Mouse (Mus musculus) liver, embryonic 16.5 days (tissue): ENCODE measurements around the gene Rnf17. TPM values are rescaled to one million over a fixed set of nuclear protein-coding genes. Genes with fewer than 3 reads are reported as not detected.

Source experiments
- ATAC-seq: fragments of 200-750 bp; cut with Nextera tagmentation; 2 replicates; pipeline ENCODE4 v1.8.0; 2017; ENCODE audit warnings: low read depth, mild to moderate bottlenecking, moderate number of reproducible peaks, moderate library complexity
- H3K27ac ChIP-seq: fragments of 300-500 bp; sonication (generic); 2 replicates; pipeline ENCODE4 v1.5.1; 2014; ENCODE audit warnings: mild to moderate bottlenecking, low read length
- H3K27me3 ChIP-seq: fragments of 300-500 bp; sonication (generic); 2 replicates; pipeline ENCODE4 v1.6.1; 2014; ENCODE audit warnings: low read depth, low read length, mixed read lengths; ENCODE audit not compliant: control insufficient read depth, insufficient read depth
- H3K36me3 ChIP-seq: fragments of 300-500 bp; sonication (generic); 2 replicates; pipeline ENCODE4 v1.6.1; 2014; ENCODE audit warnings: mild to moderate bottlenecking; ENCODE audit not compliant: control insufficient read depth, insufficient read depth
- H3K4me1 ChIP-seq: fragments of 300-500 bp; sonication (generic); 2 replicates; pipeline ENCODE4 v1.6.1; 2014; ENCODE audit warnings: low read depth, low read length, mixed read lengths; ENCODE audit not compliant: control insufficient read depth
- H3K4me2 ChIP-seq: fragments of 300-500 bp; sonication (generic); 2 replicates; pipeline ENCODE4 v1.6.1; 2014; ENCODE audit warnings: low read depth, low read length, mixed read lengths
- H3K4me3 ChIP-seq: fragments of 300-500 bp; sonication (generic); 2 replicates; pipeline ENCODE4 v1.5.1; 2014; ENCODE audit warnings: low read depth, mild to moderate bottlenecking, low read length
- H3K9ac ChIP-seq: fragments of 300-500 bp; sonication (generic); 2 replicates; pipeline ENCODE4 v1.6.1; 2014; ENCODE audit warnings: low read depth, low read length
- H3K9me3 ChIP-seq: fragments of 300-500 bp; sonication (generic); replicated peaks from 2 replicates; pipeline ENCODE4 v1.6.1; 2016; ENCODE audit warnings: low read length; ENCODE audit not compliant: control insufficient read depth
- WGBS: fragments of 180-500 bp; shearing (Covaris S2); extraction: QIAGEN DNeasy Blood & Tissue Kit; methylation state at CpG from one replicate; pipeline ENCODE4 v1.1.7; 2014; ENCODE audit not compliant: insufficient replicate concordance; 5-methylcytosine and 5-hydroxymethylcytosine counted together
- polyA plus RNA-seq: library from polyadenylated mRNA; unstranded; fragments of >200 nt; fragmentation: Nextera tagmentation; extraction: Ambion mirVana; gene quantifications from 2 replicates; pipeline ENCODE4 v1.2.1, GENCODE M21; 2015

Gene Rnf17
- polyA plus RNA-seq, 1 experiment from 2014 or later = 0.57 TPM

DNA sequence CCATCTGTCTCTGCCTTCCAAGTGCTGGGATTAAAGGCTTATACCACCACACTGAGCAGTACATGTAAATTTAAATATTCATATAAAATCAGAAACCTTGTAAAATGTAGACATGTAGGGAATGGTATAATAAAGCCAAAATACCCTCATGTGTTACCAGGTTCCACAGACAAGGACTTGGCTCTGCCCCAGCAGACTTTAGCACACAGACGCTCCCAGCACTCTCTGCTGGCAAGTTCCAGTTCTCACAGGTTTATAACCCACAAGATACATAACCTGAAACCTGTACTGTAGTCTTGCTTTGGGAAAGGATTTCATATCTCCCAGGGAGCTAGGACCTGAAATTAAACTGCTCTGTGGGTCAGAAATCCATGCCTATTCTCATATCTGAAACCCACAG, 142.6 kb downstream of the Rnf17 start:
- Histone ChIP-seq H3K27ac (no peak overlapping the region), H3K4me1 (no peaks in the 10 kb centered on the region), H3K27me3 (no peaks in the 10 kb centered on the region), H3K36me3 (no peaks in the 10 kb centered on the region; the same call in 1 of the 2 replicates), H3K4me3 (no peak overlapping the region), H3K4me2 (no peak overlapping the region), H3K9me3 (no peaks in the 10 kb centered on the region), H3K9ac (no peak overlapping the region)
- no peak for ATAC-seq
- WGBS = 79% methylated on average over 1 of the region's 1 CpGs

DNA sequence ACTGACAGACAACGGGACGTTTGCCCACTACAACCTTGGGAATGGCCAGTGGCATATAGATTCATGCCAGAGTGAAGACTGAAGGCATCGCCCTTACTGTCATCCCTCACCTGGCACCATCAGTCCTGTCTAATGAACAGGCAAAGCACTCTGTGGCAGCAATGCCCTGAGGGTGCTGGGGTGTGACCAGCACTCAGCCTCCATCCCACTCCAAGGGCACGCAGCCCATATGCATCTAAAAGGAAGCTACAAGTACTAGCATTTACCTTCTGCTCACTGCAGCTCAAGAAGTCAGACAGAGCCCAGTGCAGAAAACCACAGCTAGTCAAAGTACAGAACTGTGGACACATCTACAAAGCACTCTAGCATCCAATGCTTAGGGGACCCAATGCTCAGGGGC, 143.1 kb downstream of the Rnf17 start:
- no peaks in the 10 kb centered on the region; the same call in 1 of the 2 replicates for H3K36me3 ChIP-seq
- no peaks in the 10 kb centered on the region for H3K27me3 ChIP-seq
- no peak overlapping the region for H3K4me3 ChIP-seq
- H3K4me2 ChIP-seq = no peak overlapping the region
- no peak for ATAC-seq
- no peak overlapping the region for H3K9ac ChIP-seq
- no peaks in the 10 kb centered on the region for H3K9me3 ChIP-seq
- H3K4me1 ChIP-seq = no peaks in the 10 kb centered on the region
- 79% methylated on average over 4 of the region's 4 CpGs for WGBS
- H3K27ac ChIP-seq = no peak overlapping the region

DNA sequence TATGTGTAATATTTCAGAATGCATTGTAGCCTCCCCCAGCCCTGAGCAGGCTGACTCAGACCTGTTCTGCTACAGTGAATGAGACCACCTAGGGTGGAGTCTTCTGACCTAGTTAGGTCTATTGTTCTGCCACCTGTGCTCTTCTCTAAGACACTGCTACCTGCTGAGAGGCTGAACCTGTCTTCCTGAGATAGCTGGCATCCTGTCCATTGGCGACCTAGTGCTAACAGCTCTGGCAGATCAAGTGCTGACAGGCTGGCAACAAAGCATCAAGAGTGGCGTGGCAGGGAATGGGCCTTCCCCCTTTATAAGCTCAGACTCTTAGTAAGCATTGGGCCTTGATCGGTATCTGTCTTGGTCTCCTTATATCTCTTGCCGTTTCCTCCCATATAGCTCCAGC, 148.6 kb downstream of the Rnf17 start:
- WGBS = 71% methylated on average over 4 of the region's 4 CpGs
- no peaks in the 10 kb centered on the region; the same call in 1 of the 2 replicates for H3K36me3 ChIP-seq
- no peak overlapping the region for H3K27ac ChIP-seq
- ATAC-seq = no peak
- no peak overlapping the region for H3K4me3 ChIP-seq
- H3K9me3 ChIP-seq = no peaks in the 10 kb centered on the region
- H3K27me3 ChIP-seq = no peaks in the 10 kb centered on the region
- H3K4me1 ChIP-seq = no peaks in the 10 kb centered on the region
- H3K9ac ChIP-seq = no peak overlapping the region
- no peak overlapping the region for H3K4me2 ChIP-seq

DNA sequence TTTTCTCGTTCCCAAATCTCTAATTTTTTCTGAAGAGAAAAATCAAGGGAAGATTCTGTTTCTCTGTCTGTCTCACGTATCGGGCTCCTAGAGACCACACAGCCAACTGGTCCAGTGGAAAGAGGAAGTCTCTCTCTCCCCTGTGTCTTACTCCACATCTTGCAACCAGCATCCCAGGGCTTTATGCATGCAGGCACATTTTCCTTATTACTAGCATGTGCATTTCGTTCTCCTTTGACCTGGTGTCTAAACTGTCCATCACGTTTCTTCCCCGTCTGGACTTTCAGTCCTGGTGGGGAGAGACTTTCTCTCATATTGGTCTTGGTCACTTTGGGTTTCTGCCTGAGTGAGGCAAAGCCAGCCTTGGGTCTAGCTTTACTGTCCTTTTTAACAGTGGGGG, 150.5 kb downstream of the Rnf17 start:
- no peak overlapping the region for H3K4me3 ChIP-seq
- 68% methylated on average over 6 of the region's 6 CpGs for WGBS
- no peaks in the 10 kb centered on the region; the same call in 1 of the 2 replicates for H3K36me3 ChIP-seq
- H3K4me1 ChIP-seq = no peaks in the 10 kb centered on the region
- no peak for ATAC-seq
- no peaks in the 10 kb centered on the region for H3K9me3 ChIP-seq
- no peaks in the 10 kb centered on the region for H3K27me3 ChIP-seq
- no peak overlapping the region for H3K4me2 ChIP-seq
- H3K9ac ChIP-seq = no peak overlapping the region
- no peak overlapping the region for H3K27ac ChIP-seq

DNA sequence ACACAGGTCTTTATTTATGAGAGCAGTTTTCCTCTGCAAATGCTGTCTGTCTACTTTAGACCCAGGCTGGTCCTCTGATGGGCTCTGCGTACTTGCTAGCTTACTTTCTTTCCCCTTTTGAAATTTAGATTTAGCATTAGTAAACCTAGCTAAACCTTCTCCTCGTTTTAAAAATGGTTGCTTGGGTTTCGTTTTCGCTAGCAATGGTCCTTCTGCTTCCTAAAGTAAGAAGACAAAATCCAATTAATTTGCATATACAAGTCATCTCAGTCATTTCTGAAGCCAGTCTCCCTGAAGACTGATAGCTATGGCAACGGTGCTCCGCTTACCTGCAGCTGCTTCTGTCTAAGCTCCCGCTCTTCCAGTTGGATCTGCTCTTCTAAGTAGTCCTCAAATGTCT, 150.9 kb downstream of the Rnf17 start:
- H3K4me3 ChIP-seq = no peak overlapping the region
- H3K9me3 ChIP-seq = no peaks in the 10 kb centered on the region
- ATAC-seq = no peak
- no peaks in the 10 kb centered on the region for H3K4me1 ChIP-seq
- H3K27ac ChIP-seq = no peak overlapping the region
- H3K36me3 ChIP-seq = peaks cover 2% of the 10 kb centered on the region
- H3K27me3 ChIP-seq = no peaks in the 10 kb centered on the region
- WGBS = 77% methylated on average over 7 of the region's 7 CpGs
- H3K9ac ChIP-seq = no peak overlapping the region
- H3K4me2 ChIP-seq = no peak overlapping the region

DNA sequence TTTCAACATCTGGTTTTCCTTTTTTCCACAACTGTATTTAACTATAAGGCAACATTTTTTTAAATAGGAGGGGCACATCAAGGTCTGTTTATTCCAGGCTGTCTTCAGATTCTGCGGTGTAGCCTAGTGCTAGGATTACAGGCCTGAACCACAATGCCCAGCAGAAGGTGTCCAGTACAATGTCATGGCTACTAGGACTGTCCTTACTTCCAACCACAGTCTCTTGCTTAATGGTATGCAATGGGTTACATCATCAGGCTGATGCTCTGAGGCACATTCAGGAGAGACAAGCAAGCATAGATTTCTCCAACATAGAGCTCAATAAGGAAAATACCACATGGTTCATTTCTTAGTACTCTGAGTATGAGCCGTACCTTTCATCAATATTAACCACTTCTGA, 152.3 kb downstream of the Rnf17 start:
- peaks cover 2% of the 10 kb centered on the region for H3K36me3 ChIP-seq
- 76% methylated on average over 2 of the region's 2 CpGs for WGBS
- no peak overlapping the region for H3K4me2 ChIP-seq

DNA sequence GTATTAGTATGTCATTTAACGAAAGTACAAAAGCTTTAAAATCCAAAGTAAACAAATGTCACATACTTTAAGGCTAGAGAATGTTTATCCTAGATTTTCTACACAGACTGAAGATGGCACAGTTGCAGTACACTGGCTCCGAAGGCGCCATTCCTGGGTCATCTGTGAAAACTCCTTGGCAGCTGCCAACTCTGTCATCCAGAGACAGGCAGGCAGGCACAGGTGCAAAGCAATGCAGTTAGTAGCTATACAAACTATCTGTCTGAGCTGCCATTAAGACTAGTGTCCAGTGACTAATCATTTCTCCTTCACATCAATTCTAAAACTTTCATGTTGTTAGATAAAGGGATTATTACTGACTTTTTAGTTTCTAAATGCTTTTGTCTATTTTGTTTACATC, 156.8 kb downstream of the Rnf17 start:
- Histone ChIP-seq H3K9ac (no peak overlapping the region), H3K4me2 (no peak overlapping the region), H3K27me3 (no peaks in the 10 kb centered on the region), H3K4me1 (no peaks in the 10 kb centered on the region), H3K27ac (no peak overlapping the region), H3K4me3 (no peak overlapping the region), H3K36me3 (peaks cover 11% of the 10 kb centered on the region; the same call in 1 of the 2 replicates), H3K9me3 (no peaks in the 10 kb centered on the region)
- 84% methylated on average over 3 of the region's 3 CpGs for WGBS
- no peak for ATAC-seq

More for the DNA sequence above, 152.3 kb downstream of the Rnf17 start:
- H3K9ac ChIP-seq = no peak overlapping the region
- H3K4me3 ChIP-seq = no peak overlapping the region
- ATAC-seq = no peak
- H3K9me3 ChIP-seq = no peaks in the 10 kb centered on the region
- H3K27me3 ChIP-seq = no peaks in the 10 kb centered on the region
- H3K27ac ChIP-seq = no peak overlapping the region
- H3K4me1 ChIP-seq = no peaks in the 10 kb centered on the region

DNA sequence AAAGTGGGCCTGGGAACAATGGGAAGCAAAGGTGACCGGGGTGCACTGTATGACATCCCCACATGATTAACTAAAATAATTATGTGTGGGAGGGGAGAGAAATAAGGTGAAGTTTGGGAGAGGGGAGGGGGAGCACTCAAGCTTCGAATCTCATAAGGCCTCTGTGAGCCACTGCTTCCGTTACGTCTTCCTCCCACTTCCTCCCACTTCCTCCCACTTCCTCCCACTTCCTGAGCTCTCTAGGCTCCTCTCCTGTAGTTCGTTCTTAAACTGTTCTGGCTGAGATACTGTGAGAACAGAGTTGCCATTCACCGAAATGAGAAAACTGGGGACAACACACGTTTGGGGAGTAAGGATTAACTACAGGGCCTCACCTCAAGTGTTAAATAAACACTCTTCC, 165.1 kb downstream of the Rnf17 start:
- 33% methylated on average over 7 of the region's 7 CpGs for WGBS

DNA sequence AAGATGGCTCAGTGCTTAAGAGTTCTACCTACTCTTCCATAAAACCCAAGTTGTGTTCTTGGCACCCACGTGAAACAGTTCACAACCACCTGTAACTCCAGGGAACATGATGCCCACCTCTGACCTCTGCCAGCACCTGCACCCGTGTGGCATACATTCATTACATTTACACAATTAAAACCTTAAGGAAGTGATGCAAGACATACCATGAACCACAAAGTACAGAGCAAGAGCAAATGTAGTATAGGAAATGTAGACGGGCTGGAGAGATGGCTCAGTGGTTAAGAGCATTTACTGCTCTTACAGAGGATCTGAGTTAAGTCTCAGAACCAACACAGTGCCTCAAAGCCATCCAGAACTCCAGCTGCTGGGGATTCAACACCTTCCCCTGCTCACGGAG, 166.7 kb downstream of the Rnf17 start:
- Histone ChIP-seq H3K27ac (no peak overlapping the region), H3K9me3 (no peaks in the 10 kb centered on the region), H3K9ac (no peak overlapping the region), H3K36me3 (no peaks in the 10 kb centered on the region; the same call in 1 of the 2 replicates), H3K4me2 (no peak overlapping the region), H3K27me3 (no peaks in the 10 kb centered on the region), H3K4me1 (peaks cover 15% of the 10 kb centered on the region), H3K4me3 (no peak overlapping the region)
- ATAC-seq = no peak
- 54% methylated on average over 4 of the region's 4 CpGs for WGBS

More for the DNA sequence above, 165.1 kb downstream of the Rnf17 start:
- ATAC-seq = no peak
- no peak overlapping the region for H3K4me3 ChIP-seq
- H3K9me3 ChIP-seq = no peaks in the 10 kb centered on the region
- H3K27ac ChIP-seq = no peak overlapping the region
- H3K4me1 ChIP-seq = peaks cover 13% of the 10 kb centered on the region
- H3K36me3 ChIP-seq = peaks cover 9% of the 10 kb centered on the region; the same call in 1 of the 2 replicates
- no peak overlapping the region for H3K9ac ChIP-seq
- no peak overlapping the region for H3K4me2 ChIP-seq
- no peaks in the 10 kb centered on the region for H3K27me3 ChIP-seq
